8 mouse cellular contexts compared by ENCODE assay signal in genomic region chr5:128439828-128440227, GRCm38 (mm10). TPM values are rescaled to one million over a fixed set of nuclear protein-coding genes. Genes with fewer than 3 reads are reported as not detected.
DNase-seq lines count a peak whose midpoint lies in the region; ATAC-seq and TF ChIP-seq lines count a peak whose summit lies in the region.

No protein-coding gene starts in this region.

- H3K4me2 ChIP-seq in embryonic facial prominence, embryonic 11.5 days (ENCODE audit: low read depth, low read length), result no peak overlapping the region
- no peak overlapping the region for H3K4me2 ChIP-seq in midbrain, postnatal 0 days (ENCODE audit: low read depth, low read length, poor library complexity, severe bottlenecking)

- WGBS in embryonic facial prominence, embryonic 11.5 days, result under 1% methylated on average over 5 of the region's 5 CpGs
- WGBS in midbrain, postnatal 0 days, result 1% methylated on average over 5 of the region's 5 CpGs

- peak; percentile 97 for TF ChIP-seq CTCF in midbrain, postnatal 0 days (IDR thresholded peaks at IDR 0.05)

- no peaks in the 10 kb centered on the region for H3K36me3 ChIP-seq in embryonic facial prominence, embryonic 11.5 days (replicated peaks; ENCODE audit: control insufficient read depth, insufficient read depth, low read depth, low read length)
- H3K36me3 ChIP-seq in midbrain, postnatal 0 days (ENCODE audit: insufficient read depth, low read length), result no peaks in the 10 kb centered on the region

- no peak overlapping the region for H3K4me3 ChIP-seq in embryonic facial prominence, embryonic 11.5 days (ENCODE audit: low read depth, low read length)
- no peak overlapping the region for H3K4me3 ChIP-seq in midbrain, postnatal 0 days (ENCODE audit: low read depth, low read length)

- H3K27me3 ChIP-seq in embryonic facial prominence, embryonic 11.5 days (ENCODE audit: control insufficient read depth, insufficient read depth, low read length), result peaks cover 20% of the 10 kb centered on the region
- peaks cover 33% of the 10 kb centered on the region; the same call in 1 of the 2 replicates for H3K27me3 ChIP-seq in midbrain, postnatal 0 days (ENCODE audit: insufficient read depth, low read length)

- H3K9ac ChIP-seq in embryonic facial prominence, embryonic 11.5 days (replicated peaks; ENCODE audit: low read length), result no peak overlapping the region
- no peak overlapping the region for H3K9ac ChIP-seq in midbrain, postnatal 0 days (replicated peaks; ENCODE audit: low read length, poor library complexity, severe bottlenecking)

- no peaks in the 10 kb centered on the region for H3K9me3 ChIP-seq in embryonic facial prominence, embryonic 11.5 days (replicated peaks; ENCODE audit: control insufficient read depth, low read length)
- no peaks in the 10 kb centered on the region for H3K9me3 ChIP-seq in midbrain, postnatal 0 days (ENCODE audit: low read length)

- no peak for ATAC-seq in CD4-positive, CD25-positive, alpha-beta regulatory T cell, adult 4 months
- ATAC-seq in embryonic facial prominence, embryonic 11.5 days (replicated peaks; ENCODE audit: insufficient number of reproducible peaks, low FRiP score, low TSS enrichment, low read depth), result peak; percentile 58; the same call in 1 of the 2 replicates
- ATAC-seq in midbrain, postnatal 0 days (ENCODE audit: low FRiP score), result no peak

- no peaks in the 10 kb centered on the region for H3K4me1 ChIP-seq in embryonic facial prominence, embryonic 11.5 days (ENCODE audit: control insufficient read depth, insufficient read depth, low read length)
- H3K4me1 ChIP-seq in midbrain, postnatal 0 days (ENCODE audit: insufficient read depth, low read length), result no peaks in the 10 kb centered on the region

- no peak overlapping the region for H3K27ac ChIP-seq in embryonic facial prominence, embryonic 11.5 days (replicated peaks; ENCODE audit: low read depth, low read length)
- no peak overlapping the region for H3K27ac ChIP-seq in midbrain, postnatal 0 days (ENCODE audit: low read depth, low read length)

- intact Hi-C loops in left cerebral cortex, postnatal 4 days (cut with DNase I), result loop anchor here (2.0 kb wide), 1 partner anchor 847 kb away; no protein-coding TSS in a partner anchor

- peak; percentile 30 for DNase-seq in CD4-positive, CD25-positive, alpha-beta regulatory T cell, adult 2 months (ENCODE audit: low read depth, low spot score)
- DNase-seq in adrenal gland, adult 2 months, result peak; percentile 30
- DNase-seq in embryonic facial prominence, embryonic 11.5 days (ENCODE audit: low spot score), result peak; percentile 77
- DNase-seq in induced T-regulatory cell, adult 2 months (ENCODE audit: low read depth), result peak; percentile 11
- peak; percentile 80 for DNase-seq in left cerebral cortex, postnatal 4 days
- DNase-seq in midbrain, postnatal 0 days (ENCODE audit: low spot score), result peak; percentile 73
- DNase-seq in thymus, postnatal 0 days (ENCODE audit: low spot score), result peak; percentile 16

RNA-seq across cellular contexts. Expression of gene Tmem132d, which starts 7.0 kb away (rescaled TPM):
- not detected for polyA plus RNA-seq in CD4-positive, CD25-positive, alpha-beta regulatory T cell, adult 4 months (2017; shearing (Covaris generic))
- total RNA-seq in adrenal gland, adult 2 months (2021), result under 1 TPM; 0.03 to 0.06 TPM
- polyA plus RNA-seq in adrenal gland, adult 2 months (2012; rRNA removed), result 0.01 and 0.02 TPM in 2 replicates
- 0.39 and 0.56 TPM in 2 replicates for polyA plus RNA-seq in embryonic facial prominence, embryonic 11.5 days (2014; fragmentation: Nextera tagmentation; extraction: Ambion mirVana)
- total RNA-seq in left cerebral cortex, postnatal 4 days (2021), result 10 to 100 TPM in 1 of 2 experiments, 1 to 10 TPM in 1; 6.3 to 10.0 TPM
- 14.7 and 16.9 TPM in 2 replicates for total RNA-seq in midbrain, postnatal 0 days (2014; rRNA removed)
- 3.3 and 4.0 TPM in 2 replicates for polyA plus RNA-seq in midbrain, postnatal 0 days (2015; fragmentation: Nextera tagmentation; extraction: Ambion mirVana)
- polyA plus RNA-seq in thymus, postnatal 0 days (2015; fragmentation: Nextera tagmentation; extraction: Ambion mirVana), result 0.07 and 0.80 TPM in 2 replicates

Comparison
In these comparisons a context has a peak if more than half of its experiments do, and no peak if none do; other contexts are left out.
1. DNase-seq: peak in every context shown above with its lines; median percentile 80 in left cerebral cortex, postnatal 4 days; 77 in embryonic facial prominence, embryonic 11.5 days; 73 in midbrain, postnatal 0 days; 30 in CD4-positive, CD25-positive, alpha-beta regulatory T cell, adult 2 months; 30 in adrenal gland, adult 2 months; 16 in thymus, postnatal 0 days; 11 in induced T-regulatory cell, adult 2 months.